Mouse (Mus musculus) spleen, adult 2 months (tissue): ENCODE measurements around the gene Srcin1. TPM values are rescaled to one million over a fixed set of nuclear protein-coding genes. Genes with fewer than 3 reads are reported as not detected.

Source experiments
- DNase-seq, 2 experiments: peaks; one replicate each; pipeline versions ENCODE4 v3.0.0 to v3.0.0-alpha.2; 2012 to 2021; ENCODE audit warnings: low spot score in 2 of 2, low read depth in 1 of 2
- H3K27ac ChIP-seq: fragments of 200-500 bp; 2 replicates; pipeline ENCODE4 v1.5.1; 2012; ENCODE audit warnings: low read length, inconsistent platforms; ENCODE audit not compliant: insufficient read depth
- H3K27me3 ChIP-seq: fragments of 200-500 bp; 2 replicates; pipeline ENCODE4 v1.6.1; 2012; ENCODE audit warnings: mild to moderate bottlenecking, moderate library complexity, low read length, inconsistent platforms; ENCODE audit not compliant: control insufficient read depth, insufficient read depth
- H3K36me3 ChIP-seq: fragments of 200-500 bp; 2 replicates; pipeline ENCODE4 v1.6.1; 2012; ENCODE audit warnings: mild to moderate bottlenecking, low read length, inconsistent platforms; ENCODE audit not compliant: control insufficient read depth, insufficient read depth
- H3K4me1 ChIP-seq: fragments of 200-500 bp; 2 replicates; pipeline ENCODE4 v1.6.1; 2011; ENCODE audit warnings: inconsistent platforms; ENCODE audit not compliant: control insufficient read depth, insufficient read depth, insufficient read length
- H3K4me3 ChIP-seq: fragments of 200-500 bp; 2 replicates; pipeline ENCODE4 v1.5.1; 2011; ENCODE audit warnings: mild to moderate bottlenecking, inconsistent platforms; ENCODE audit not compliant: insufficient read depth, insufficient read length; ENCODE audit errors: extremely low read depth
- CTCF ChIP-seq: fragments of 200-500 bp; IDR thresholded peaks from 2 replicates; pipeline ENCODE4 v1.5.1; 2011; ENCODE audit warnings: mild to moderate bottlenecking, inconsistent platforms; ENCODE audit not compliant: insufficient read depth, insufficient read length, insufficient replicate concordance; ENCODE audit errors: extremely low read depth
- POLR2A ChIP-seq: fragments of 200-500 bp; IDR thresholded peaks from 2 replicates; pipeline ENCODE4 v1.6.1; 2011; ENCODE audit warnings: low read depth, low read length, inconsistent platforms
- WGBS: fragments of 180-500 bp; shearing (Covaris S2); methylation state at CpG from one replicate; pipeline ENCODE4 v1.1.7; 2018; 5-methylcytosine and 5-hydroxymethylcytosine counted together
- polyA plus RNA-seq: library from polyadenylated mRNA; depleted of rRNA; stranded (reverse); fragments of >200 nt; gene quantifications from 2 replicates; pipeline ENCODE4 v1.2.3, GENCODE M21; 2012

Srcin1 gene
- polyA plus RNA-seq, 1 experiment: 0.13 TPM

DNA sequence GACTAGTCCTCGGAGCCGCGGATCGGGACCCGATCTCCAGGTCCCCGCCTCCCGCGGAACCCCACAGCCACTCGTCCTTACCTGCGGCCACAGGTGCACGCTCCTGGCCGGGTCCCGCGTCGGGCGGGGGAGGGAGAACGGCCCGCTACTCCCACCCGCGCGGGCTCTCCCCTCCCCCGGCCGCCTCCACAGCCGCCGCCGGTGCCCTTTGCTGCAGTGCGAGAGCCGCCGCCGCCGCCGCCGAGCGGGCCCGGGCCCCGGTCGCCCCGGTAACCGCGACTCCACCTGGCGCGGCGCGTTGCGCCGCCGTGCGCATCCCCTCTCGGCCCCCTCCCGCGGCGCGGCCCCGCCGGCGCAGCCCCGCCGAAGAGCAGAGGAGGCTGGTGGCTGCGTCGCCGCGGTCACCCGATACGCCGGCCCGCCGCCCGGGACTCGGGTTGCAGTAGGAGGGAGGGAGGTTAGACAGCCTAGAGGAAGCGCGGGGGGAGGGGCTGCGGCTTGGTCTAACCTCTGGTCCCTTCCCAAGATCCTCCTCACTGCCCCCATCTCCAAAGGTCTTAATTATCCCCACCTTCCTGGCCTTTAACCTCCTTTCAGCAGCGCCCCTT lies 29.1 kb downstream of the Srcin1 start:
- Histone ChIP-seq H3K4me1 (peaks cover 5% of the 10 kb centered on the region; the same call in 1 of the 2 replicates), H3K27ac (no peak overlapping the region), H3K4me3 (peak overlapping the region; percentile 23; the same call in 1 of the 2 replicates), H3K36me3 (no peaks in the 10 kb centered on the region), H3K27me3 (peaks cover 32% of the 10 kb centered on the region)
- no peak for TF ChIP-seq CTCF
- WGBS: 3% methylated on average over 46 of the region's 73 CpGs
- DNase-seq: no peak

DNA sequence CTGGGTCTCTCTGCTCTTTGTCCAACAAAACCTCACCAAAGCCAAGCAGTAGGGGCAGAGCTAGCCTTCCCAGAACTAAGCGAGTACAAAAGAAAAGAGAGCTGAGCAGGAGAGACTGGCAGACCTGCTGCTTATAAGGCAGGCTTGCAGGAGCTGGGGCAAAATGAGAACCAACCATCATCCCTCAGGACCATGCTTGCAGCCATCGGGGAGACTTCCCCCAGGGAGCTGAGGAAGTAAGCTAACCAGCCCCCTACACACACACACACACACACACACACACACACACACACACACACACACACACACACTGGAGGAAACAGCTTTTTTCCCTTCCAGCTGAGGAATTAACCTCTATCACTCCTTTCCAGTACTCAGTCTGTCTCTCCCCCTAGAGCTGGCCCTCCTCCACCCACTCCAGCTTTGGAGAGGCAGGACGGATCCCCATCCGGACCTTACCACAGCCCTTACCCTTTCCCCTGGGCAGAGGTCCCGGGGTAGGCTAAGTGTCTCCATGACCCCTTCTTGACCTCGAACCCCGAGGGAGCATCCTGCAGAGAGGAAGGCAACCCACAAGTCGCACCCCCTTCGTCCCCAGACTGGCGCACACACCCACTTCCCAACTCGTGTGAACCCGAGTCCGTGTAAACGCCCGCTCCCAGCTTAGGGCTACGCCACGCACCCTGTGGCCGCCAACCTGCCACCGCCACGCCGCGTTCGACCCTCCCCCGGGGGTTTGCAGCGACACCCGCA lies 30.0 kb downstream of the Srcin1 start:
- WGBS: 2% methylated on average over 26 of the region's 26 CpGs
- peaks cover 25% of the 10 kb centered on the region for H3K27me3 ChIP-seq
- H3K4me3 ChIP-seq: no peak overlapping the region

DNA sequence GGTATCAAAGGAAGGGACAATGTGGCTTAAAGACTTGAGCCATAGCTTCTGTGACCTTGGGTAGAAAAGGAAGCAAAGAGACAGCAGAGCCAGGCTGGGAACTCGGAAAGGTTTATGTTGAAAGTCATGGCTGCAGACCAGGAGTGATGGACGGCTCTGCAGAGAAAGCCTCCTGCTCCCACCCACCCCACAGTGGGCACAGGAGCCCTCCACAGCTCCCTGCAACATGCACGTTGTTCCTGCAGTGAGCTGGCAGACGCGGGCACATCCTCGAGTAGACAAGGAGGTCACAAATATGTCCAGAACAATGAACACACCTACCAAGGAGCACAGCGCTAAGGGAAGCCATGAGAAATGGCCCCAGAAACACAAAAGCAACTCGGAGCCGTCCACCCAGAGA lies 32.1 kb downstream of the Srcin1 start:
- DNase-seq: no peak
- Histone ChIP-seq H3K36me3 (no peaks in the 10 kb centered on the region), H3K4me1 (peaks cover 5% of the 10 kb centered on the region; the same call in 1 of the 2 replicates), H3K4me3 (no peak overlapping the region), H3K27ac (no peak overlapping the region), H3K27me3 (peaks cover 19% of the 10 kb centered on the region)
- WGBS: 88% methylated on average over 9 of the region's 9 CpGs
- TF ChIP-seq CTCF (no peak), POLR2A (no peak)

More for the DNA sequence above, 30.0 kb downstream of the Srcin1 start:
- Histone ChIP-seq H3K4me1 (peaks cover 5% of the 10 kb centered on the region; the same call in 1 of the 2 replicates), H3K27ac (no peak overlapping the region), H3K36me3 (no peaks in the 10 kb centered on the region)
- TF ChIP-seq POLR2A (no peak), CTCF (no peak)
- no peak for DNase-seq

DNA sequence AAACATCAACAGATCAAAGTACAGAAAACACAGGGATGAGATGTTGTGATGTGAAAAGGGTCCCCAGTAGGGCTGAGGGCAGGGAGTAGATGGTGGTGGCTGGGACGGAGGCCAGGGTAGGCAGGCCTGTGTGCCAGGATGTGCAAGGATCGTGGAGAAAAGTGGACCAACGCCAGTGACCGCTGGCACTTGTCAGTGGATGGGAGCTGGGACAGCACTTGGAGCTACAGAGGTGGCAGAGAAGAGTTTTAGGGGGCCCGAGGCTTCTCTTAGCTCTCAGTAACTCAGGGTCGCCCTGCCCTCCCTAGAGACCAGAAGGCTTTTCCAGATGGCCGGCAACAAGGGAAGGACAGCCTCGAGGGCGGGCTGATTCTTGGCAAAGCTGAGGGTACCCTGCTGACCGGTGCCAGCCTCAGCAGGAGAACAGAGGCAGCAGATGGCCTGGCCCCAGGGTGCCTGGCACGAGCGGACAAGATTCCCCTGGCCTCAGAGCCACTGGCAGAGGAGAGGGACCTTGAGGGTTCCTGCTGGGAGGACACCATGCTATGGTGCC lies 32.7 kb downstream of the Srcin1 start:
- 89% methylated on average over 12 of the region's 12 CpGs for WGBS
- H3K4me3 ChIP-seq: no peak overlapping the region

DNA sequence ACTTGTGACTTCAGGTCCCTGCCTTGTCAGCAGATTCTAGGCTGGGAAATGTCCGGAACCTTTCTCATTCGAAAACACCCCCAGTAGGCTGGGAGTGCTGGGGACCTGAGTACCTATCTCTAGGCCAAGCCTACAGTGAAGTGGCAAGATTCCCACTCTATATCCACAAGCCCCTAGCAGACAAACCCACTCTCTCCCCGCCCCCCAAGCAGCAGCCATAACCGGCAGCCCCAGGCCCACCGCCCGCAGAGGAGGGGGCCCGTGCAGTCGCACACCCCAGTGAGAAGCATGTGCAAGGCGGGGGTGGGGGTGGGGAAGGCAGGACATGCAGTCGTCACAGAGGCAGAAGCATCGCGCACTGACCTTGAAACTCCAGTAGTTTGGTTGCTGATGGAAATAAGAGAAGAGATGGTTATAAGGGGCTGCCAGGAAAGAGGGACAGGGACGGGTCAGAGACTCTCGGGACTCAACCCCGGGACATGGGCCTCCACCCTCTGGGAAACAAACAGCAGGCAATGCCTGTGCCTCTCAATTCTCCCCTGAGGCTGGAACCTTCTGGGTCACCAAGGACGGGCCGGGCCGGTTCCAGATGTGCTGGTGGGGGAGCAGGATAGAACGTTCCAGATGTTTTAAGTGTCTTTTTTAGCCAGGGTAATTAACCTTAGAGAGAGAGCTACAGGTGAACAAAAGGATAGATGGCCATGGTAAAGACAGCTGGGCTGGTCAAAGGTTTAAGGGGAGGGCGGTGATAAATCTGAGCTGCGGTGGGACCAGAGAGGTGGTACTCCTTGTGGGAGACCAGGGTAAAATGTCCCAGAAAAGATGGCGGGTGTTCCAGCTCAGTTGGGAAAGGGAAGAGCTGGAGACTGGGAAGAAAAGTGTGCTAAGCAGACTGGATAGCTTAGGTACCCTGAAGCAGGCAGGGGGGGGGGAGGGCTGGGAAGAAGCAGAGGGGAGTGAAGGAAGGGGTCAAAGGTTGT lies 33.5 kb downstream of the Srcin1 start:
- Histone ChIP-seq H3K4me1 (peaks cover 5% of the 10 kb centered on the region; the same call in 1 of the 2 replicates), H3K36me3 (no peaks in the 10 kb centered on the region), H3K27me3 (peaks cover 16% of the 10 kb centered on the region), H3K4me3 (no peak overlapping the region), H3K27ac (no peak overlapping the region)
- DNase-seq: no peak
- TF ChIP-seq POLR2A (no peak), CTCF (no peak)
- WGBS: 90% methylated on average over 22 of the region's 22 CpGs

More for the DNA sequence above, 32.7 kb downstream of the Srcin1 start:
- no peaks in the 10 kb centered on the region for H3K36me3 ChIP-seq
- H3K27ac ChIP-seq: no peak overlapping the region
- no peak for DNase-seq
- peaks cover 16% of the 10 kb centered on the region for H3K27me3 ChIP-seq
- H3K4me1 ChIP-seq: peaks cover 5% of the 10 kb centered on the region; the same call in 1 of the 2 replicates
- TF ChIP-seq POLR2A (no peak), CTCF (no peak)

DNA sequence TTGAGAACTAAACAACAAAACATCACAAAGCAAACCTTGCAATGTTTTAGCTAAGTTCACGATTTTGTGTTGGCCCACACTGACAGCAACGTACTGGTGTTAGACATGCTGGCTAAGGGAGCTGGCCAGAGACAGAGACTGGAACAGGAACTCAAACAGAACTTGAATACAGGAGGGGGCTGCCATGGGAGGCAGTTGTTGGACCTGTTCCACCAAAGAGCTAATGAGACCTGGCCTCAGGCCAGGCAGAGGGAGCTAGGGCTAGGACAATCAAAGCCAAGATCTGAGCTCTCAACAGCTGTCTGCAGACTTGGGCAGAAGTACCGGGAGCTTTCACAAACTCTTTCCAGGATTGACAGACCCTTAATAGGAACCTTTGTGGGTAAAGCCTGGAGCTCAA lies 35.4 kb downstream of the Srcin1 start:
- WGBS: 38% methylated on average over 3 of the region's 3 CpGs
- no peak for TF ChIP-seq POLR2A
- TF ChIP-seq CTCF: no peak
- DNase-seq: no peak
- H3K36me3 ChIP-seq: no peaks in the 10 kb centered on the region
- H3K4me3 ChIP-seq: no peak overlapping the region
- H3K27me3 ChIP-seq: peaks cover 9% of the 10 kb centered on the region
- no peak overlapping the region for H3K27ac ChIP-seq
- H3K4me1 ChIP-seq: peaks cover 5% of the 10 kb centered on the region; the same call in 1 of the 2 replicates
